Mouse (Mus musculus): ENCODE data around the gene Klhl5. TPM values are rescaled to one million over a fixed set of nuclear protein-coding genes. Genes with fewer than 3 reads are reported as not detected.

Gene Klhl5
- total and polyA plus RNA-seq, 3 experiments = 10.8 to 15.3 (median 12.9) TPM

DNA sequence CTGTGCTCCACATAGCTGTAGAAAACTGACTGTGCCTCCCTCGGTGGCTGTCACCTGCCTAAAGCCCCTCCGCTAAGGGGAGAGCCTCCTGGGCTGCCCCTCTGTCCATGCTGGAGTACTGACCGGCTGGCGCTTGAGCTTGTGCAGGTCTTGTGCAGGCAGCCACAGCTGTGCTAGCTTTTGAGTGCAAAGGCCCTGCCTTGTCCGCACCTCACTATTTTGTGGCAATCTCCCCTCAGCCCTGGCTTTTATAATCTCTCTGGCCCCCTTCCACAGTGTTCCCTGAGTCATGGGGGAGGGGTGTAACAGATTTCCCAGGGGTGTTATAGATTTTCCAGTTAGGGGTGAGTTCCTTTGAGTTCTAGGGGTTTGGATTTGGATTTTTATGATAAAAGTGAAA, 44.4 kb downstream of the Klhl5 start:
- Histone ChIP-seq H3K36me3 (ENCODE audit: control insufficient read depth, insufficient read depth, low read length) (peaks cover 5% of the 10 kb centered on the region; the same call in 1 of the 2 replicates), H3K27me3 (ENCODE audit: control insufficient read depth, insufficient read depth, low read length) (no peaks in the 10 kb centered on the region), H3K27ac (no peak overlapping the region), H3K79me2 (replicated peaks; ENCODE audit: control insufficient read depth, insufficient read depth, low read length) (0 out of 2 replicates have a peak, but pooled peaks cover 2% of the 10 kb centered on the region), H3K4me1 (ENCODE audit: control insufficient read depth, insufficient read depth, low read length) (no peaks in the 10 kb centered on the region), H3K9ac (ENCODE audit: low read depth, low read length) (no peak overlapping the region), H3K4me3 (no peak overlapping the region)
- intact Hi-C loops (cut with DNase I) = no loop called here
- TF ChIP-seq EP300 (IDR thresholded peaks at IDR 0.05; ENCODE audit: insufficient read depth, low read depth, low read length) = no peak
- no peak for TF ChIP-seq CTCF (IDR thresholded peaks at IDR 0.05)
- TF ChIP-seq POLR2A (IDR thresholded peaks at IDR 0.05; ENCODE audit: insufficient read depth, low read depth, low read length) = no peak
- WGBS = 84% methylated on average over 5 of the region's 5 CpGs
- no peak for DNase-seq

DNA sequence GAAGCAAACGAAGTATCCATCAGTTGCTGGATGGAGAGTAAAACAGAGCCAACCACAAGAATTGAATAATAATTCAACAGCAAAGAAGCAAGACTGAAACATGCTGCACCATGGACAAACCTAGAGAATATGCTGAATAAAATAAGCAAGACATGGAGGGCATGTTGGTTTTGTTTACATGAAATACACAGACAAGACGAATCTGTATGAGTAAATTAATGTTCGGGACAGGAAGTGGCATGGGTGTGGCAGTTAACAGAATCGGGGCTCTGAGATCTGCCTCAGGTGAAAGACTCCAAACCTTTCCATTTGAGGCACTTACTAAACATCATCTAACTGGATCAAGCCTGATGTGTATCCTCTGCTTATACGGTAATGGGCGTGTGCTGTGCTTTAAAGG, 46.9 kb downstream of the Klhl5 start:
- intact Hi-C loops (cut with DNase I) = no loop called here
- DNase-seq = no peak
- Histone ChIP-seq H3K27me3 (ENCODE audit: control insufficient read depth, insufficient read depth, low read length) (no peaks in the 10 kb centered on the region), H3K9ac (ENCODE audit: low read depth, low read length) (no peak overlapping the region), H3K36me3 (ENCODE audit: control insufficient read depth, insufficient read depth, low read length) (peaks cover 5% of the 10 kb centered on the region), H3K4me1 (ENCODE audit: control insufficient read depth, insufficient read depth, low read length) (peaks cover 6% of the 10 kb centered on the region), H3K79me2 (replicated peaks; ENCODE audit: control insufficient read depth, insufficient read depth, low read length) (0 out of 2 replicates have a peak, but pooled peaks cover 2% of the 10 kb centered on the region), H3K27ac (no peak overlapping the region), H3K4me3 (no peak overlapping the region)
- TF ChIP-seq POLR2A (IDR thresholded peaks at IDR 0.05; ENCODE audit: insufficient read depth, low read depth, low read length) = no peak
- WGBS = 76% methylated on average over 6 of the region's 6 CpGs

DNA sequence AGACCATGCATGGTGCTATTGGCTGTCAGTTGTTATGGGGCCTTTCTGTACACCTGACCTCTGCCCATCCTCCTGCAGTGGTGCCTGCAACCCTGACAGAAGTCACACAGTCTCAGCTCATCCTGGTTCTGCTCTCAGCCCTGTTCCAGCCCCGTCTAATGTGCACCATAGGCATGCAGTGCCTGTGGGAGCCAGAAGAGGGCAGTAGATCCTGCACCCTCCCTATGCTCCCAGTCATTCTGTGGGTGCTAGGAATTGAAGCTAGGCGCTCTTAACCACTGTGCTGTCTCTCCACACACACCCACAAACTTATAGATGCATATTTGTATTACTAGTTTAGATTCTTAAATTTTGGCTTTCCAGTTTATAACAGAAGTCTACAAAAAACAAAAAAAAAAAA, 49.5 kb downstream of the Klhl5 start:
- 73% methylated on average over 2 of the region's 2 CpGs for WGBS
- TF ChIP-seq EP300 (IDR thresholded peaks at IDR 0.05; ENCODE audit: insufficient read depth, low read depth, low read length) (0 out of 2 replicates have a peak, but pooled peaks have one; percentile 20), POLR2A (IDR thresholded peaks at IDR 0.05; ENCODE audit: insufficient read depth, low read depth, low read length) (no peak), CTCF (IDR thresholded peaks at IDR 0.05) (peak; percentile 76)
- Histone ChIP-seq H3K36me3 (ENCODE audit: control insufficient read depth, insufficient read depth, low read length) (peaks cover 5% of the 10 kb centered on the region), H3K27ac (peak overlapping the region; percentile 97), H3K4me1 (ENCODE audit: control insufficient read depth, insufficient read depth, low read length) (peaks cover 6% of the 10 kb centered on the region), H3K79me2 (replicated peaks; ENCODE audit: control insufficient read depth, insufficient read depth, low read length) (0 out of 2 replicates have a peak, but pooled peaks cover 2% of the 10 kb centered on the region), H3K4me3 (no peak overlapping the region), H3K27me3 (ENCODE audit: control insufficient read depth, insufficient read depth, low read length) (no peaks in the 10 kb centered on the region), H3K9ac (ENCODE audit: low read depth, low read length) (no peak overlapping the region)
- intact Hi-C loops (cut with DNase I) = loop anchor here (5.0 kb wide), 2 partner anchors 55 to 120 kb away; no protein-coding TSS in a partner anchor
- DNase-seq = peak; percentile 33 to 50

DNA sequence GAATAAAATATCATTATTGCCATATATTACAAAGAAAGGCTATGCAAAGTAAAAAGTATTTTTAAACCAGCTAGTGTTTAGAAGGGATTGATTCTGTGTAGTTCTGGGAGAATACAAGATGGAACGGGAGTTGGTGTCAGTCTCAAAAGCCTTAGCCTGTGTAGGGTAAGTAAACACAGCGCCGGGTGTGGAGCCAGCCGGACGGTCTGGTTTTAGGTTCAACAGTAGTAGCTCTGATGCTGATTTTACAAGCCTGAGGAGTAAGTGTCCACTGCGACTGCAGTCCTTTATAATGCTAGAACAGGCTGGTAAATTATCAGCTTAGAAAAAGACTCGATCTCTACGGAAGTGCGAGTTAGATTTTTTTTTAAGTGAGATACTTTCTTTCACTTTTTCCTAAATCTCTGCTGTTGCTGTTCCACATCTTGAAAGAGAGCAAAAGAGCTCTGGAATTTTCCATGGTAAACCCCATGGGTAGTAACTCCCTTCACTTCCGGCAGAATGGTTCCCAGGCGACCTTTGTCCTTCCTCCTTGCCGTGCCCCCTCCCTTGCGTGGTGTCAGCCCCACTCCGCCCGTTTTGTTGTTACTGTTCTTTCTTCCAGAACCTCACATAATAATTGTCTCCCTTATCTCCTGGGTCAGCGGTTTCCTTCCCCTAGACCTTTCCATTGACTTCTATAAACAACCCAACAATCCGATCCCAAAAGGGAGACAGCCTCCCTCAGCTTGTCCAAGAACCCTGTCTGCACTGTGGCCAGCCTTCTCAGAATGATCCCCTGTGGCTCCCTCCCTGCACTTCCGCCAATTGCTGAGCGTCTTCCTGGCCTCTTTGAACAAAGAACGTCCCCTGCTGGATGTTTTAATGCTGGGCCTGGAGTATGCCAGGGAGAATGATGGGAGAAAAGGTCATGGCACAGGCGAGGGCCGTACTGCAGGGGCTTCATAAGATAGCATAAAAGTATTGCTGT, 50.4 kb downstream of the Klhl5 start:
- Histone ChIP-seq H3K79me2 (replicated peaks; ENCODE audit: control insufficient read depth, insufficient read depth, low read length) (0 out of 2 replicates have a peak, but pooled peaks cover 2% of the 10 kb centered on the region), H3K4me3 (peak overlapping the region; percentile 25), H3K27ac (peak overlapping the region; percentile 97), H3K4me1 (ENCODE audit: control insufficient read depth, insufficient read depth, low read length) (peaks cover 8% of the 10 kb centered on the region), H3K9ac (ENCODE audit: low read depth, low read length) (peak overlapping the region; percentile 56), H3K36me3 (ENCODE audit: control insufficient read depth, insufficient read depth, low read length) (peaks cover 5% of the 10 kb centered on the region), H3K27me3 (ENCODE audit: control insufficient read depth, insufficient read depth, low read length) (no peaks in the 10 kb centered on the region)
- 41% methylated on average over 22 of the region's 22 CpGs for WGBS
- intact Hi-C loops (cut with DNase I) = loop anchor here (2.0 to 5.0 kb wide), 5 partner anchors 41 to 153 kb away; partner anchors contain the start of gene Wdr19
- DNase-seq = peak; percentile 78 to 86
- TF ChIP-seq POLR2A (IDR thresholded peaks at IDR 0.05; ENCODE audit: insufficient read depth, low read depth, low read length) = peak; percentile 72; the same call in 1 of the 2 replicates
- peak; percentile 95 for TF ChIP-seq EP300 (IDR thresholded peaks at IDR 0.05; ENCODE audit: insufficient read depth, low read depth, low read length)
- TF ChIP-seq CTCF (IDR thresholded peaks at IDR 0.05) = peak; percentile 83

DNA sequence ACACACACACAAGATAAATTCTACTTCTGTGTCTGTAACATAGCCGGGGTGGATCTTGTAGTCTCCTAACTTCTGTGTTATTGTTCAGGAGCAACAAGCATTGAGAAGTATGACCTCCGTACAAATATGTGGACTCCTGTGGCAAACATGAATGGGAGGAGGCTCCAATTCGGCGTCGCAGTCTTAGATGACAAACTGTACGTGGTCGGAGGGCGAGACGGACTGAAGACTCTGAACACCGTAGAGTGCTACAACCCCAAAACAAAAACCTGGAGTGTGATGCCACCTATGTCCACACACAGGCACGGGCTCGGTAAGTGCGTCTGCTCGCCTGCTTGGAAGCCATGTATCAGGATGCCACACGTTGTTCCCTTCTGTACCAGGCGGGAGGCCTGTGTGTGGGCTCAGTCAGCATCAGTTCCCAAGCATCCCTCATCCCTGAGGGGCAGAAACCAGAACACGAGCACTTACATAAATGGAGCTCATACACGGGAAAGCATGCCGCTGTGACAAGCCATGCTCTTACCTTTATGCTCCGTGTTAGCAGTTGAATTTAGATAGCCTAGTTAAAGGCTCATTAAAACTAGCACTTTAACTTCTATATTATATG, 51.5 kb downstream of the Klhl5 start:
- Histone ChIP-seq H3K79me2 (replicated peaks; ENCODE audit: control insufficient read depth, insufficient read depth, low read length) (0 out of 2 replicates have a peak, but pooled peaks cover 2% of the 10 kb centered on the region), H3K9ac (ENCODE audit: low read depth, low read length) (no peak overlapping the region), H3K27me3 (ENCODE audit: control insufficient read depth, insufficient read depth, low read length) (no peaks in the 10 kb centered on the region), H3K4me1 (ENCODE audit: control insufficient read depth, insufficient read depth, low read length) (peaks cover 9% of the 10 kb centered on the region), H3K4me3 (no peak overlapping the region), H3K36me3 (ENCODE audit: control insufficient read depth, insufficient read depth, low read length) (peaks cover 7% of the 10 kb centered on the region), H3K27ac (peak overlapping the region; percentile 97)
- no peak for TF ChIP-seq POLR2A (IDR thresholded peaks at IDR 0.05; ENCODE audit: insufficient read depth, low read depth, low read length)
- TF ChIP-seq EP300 (IDR thresholded peaks at IDR 0.05; ENCODE audit: insufficient read depth, low read depth, low read length) = no peak
- no peak for TF ChIP-seq CTCF (IDR thresholded peaks at IDR 0.05)
- DNase-seq = no peak
- intact Hi-C loops (cut with DNase I) = loop anchor here (2.0 to 5.0 kb wide), 5 partner anchors 40 to 154 kb away; partner anchors contain the start of gene Wdr19
- 90% methylated on average over 20 of the region's 20 CpGs for WGBS
